Mouse (Mus musculus) embryo, embryonic 10 days (tissue): ENCODE results near the gene Rasl2-9.
A peak's percentile ranks its signal among the peaks of the same experiment; 100 is the strongest.
"Not testable (repeated sequence)": the region's sequence is repeated elsewhere in the genome, so short reads cannot be mapped to it uniquely, and the experiment has no call there.

ENCODE experiments used
- DNase-seq: peaks from one replicate; pipeline ENCODE4 v3.0.0-alpha.2; 2015; ENCODE audit warnings: low spot score

Gene Rasl2-9

DNA sequence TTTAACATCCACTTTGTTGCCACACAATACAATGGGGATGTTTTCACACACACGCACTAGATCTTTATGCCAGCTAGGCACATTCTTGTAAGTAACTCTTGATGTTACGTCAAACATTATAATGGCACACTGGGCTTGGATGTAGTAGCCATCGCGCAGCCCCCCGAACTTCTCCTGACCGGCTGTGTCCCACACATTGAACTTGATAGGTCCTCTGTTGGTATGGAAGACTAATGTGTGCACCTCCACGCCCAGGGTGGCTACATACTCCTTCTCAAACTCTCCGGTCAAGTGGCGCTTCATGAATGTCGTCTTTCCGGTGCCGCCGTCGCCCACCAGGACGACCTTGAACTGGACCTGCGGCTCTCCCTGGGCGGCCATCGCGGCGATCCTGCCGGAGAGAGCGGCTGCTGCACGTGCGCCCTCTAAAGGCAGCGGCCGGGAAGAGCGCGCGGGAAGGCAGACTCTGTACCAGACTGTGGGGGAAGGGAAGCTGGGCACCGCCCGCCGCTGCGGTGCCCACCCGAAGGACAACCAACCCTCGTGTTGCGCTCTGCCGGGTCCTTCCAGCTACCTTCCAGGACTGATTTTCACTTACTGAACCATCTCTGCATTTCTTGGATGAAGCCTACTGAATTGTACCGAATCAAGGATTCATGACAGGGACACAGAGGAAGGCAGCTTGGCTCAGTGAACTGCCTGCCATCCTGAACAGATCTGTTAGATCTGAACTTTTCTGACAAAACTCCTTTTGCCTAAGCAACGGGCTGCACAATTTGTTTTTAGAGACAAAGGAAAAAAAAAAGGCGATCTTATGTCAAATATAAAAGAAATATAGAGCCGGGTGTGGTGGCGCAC, at the start of gene Rasl2-9:
Gene Rasl2-9, minus strand, starts transcription at position 402 of the 858 bp plus-strand sequence.
- peak; percentile 81 for DNase-seq

DNA sequence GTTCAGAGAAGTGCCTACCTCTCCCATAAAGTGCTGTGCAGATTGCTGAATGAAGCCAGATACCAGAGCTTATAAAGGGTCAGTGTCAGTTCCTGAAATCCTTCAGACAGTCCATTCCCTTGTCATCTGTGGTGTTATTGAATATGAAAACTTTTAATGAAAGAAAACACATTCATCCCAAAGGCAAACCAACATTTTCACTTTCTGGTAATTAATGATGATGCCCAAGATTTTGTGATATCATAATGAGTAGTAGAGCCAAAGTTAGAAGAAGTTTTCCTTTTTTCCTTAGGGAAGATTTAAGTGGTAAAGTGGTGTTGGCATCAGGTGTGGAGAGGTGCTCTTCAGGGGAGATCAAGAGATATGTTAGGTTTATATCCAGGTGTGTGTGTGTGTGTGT, 23.8 kb upstream of the Rasl2-9 start, which contains the start of gene Vmn1r55:
Gene Vmn1r55, minus strand, starts transcription at position 101 of the 400 bp plus-strand sequence.
- not testable (repeated sequence) for DNase-seq

DNA sequence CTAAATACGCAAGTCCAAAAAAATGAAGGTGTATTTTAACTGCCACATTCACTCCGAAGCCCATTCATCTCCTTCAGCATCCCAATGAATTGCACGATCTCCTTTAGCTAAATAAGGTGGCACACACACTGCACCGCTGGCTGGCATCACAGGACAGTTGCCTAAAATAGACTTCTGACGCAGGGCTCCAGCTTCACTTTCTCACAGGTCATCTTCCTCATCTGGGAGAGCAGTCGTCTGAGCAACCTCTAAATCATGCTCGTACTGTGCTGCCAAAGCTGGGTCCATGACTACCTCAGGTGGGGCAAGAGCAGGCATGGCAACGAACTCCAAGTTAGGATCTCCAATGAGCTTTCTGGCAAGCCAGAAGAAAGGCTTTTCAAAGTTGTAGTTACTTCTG, 672 bp downstream of the Rasl2-9 start:
- DNase-seq: no peak

DNA sequence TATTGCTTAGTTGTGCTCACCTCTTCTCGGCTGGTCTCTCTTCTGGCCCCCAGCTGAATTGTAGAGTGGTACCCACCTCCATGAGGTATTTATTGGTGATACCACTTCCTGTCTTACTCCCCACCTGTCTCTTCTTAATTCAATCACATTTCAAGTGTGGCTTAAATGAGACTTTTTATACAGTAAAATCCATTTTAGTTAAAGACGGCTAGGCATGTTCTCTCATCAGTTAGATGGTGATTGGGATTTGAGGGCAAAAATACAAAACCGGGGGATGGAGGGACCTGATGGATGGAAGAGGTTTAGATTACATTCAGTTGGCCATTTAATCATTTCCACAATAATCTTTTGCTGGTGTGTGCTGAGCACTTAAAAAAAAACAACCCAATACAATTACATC, 8.9 kb downstream of the Rasl2-9 start, which contains the start of gene Rfpl4:
Gene Rfpl4, minus strand, starts transcription at position 101 of the 400 bp plus-strand sequence.
- no peak for DNase-seq

DNA sequence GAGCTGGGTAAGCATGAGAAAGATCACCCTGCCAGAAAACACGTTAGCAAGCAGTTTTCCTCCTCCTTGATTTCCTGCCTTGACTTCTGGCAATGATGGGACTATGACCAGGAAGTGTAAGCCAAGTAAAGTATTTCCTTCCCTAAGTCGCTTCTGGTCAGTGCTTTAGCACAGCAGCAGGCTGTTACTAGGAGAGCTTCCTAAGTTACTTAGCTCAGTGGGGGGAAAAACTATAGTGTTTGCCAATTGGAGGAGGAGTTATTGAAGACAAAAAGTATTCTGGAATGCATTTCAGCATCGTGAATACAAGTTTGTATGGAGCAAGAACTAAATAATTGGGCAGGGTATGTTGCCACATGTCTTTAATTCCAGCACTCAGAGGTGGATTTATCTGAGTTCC, 13.0 kb downstream of the Rasl2-9 start:
- DNase-seq: no peak

DNA sequence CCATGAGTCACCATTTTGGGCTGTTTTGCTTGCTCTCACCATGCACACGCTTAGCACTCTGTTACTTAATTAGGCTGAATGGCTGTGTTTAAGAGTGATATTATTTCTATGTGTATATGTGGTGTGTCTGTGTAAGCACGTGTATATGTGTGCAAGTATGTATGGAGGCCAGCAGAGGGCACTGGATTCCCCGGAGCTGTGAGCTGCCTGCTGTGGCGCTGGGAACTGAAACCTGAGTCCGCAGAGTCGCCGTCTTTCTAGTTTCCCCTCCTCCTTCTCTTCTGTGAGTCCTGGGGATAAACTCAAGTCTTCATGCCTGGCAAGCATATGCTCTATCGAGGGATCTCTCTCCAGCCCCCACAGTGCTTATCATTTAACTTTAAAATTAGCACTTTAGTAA, 16.4 kb downstream of the Rasl2-9 start:
- no peak for DNase-seq

DNA sequence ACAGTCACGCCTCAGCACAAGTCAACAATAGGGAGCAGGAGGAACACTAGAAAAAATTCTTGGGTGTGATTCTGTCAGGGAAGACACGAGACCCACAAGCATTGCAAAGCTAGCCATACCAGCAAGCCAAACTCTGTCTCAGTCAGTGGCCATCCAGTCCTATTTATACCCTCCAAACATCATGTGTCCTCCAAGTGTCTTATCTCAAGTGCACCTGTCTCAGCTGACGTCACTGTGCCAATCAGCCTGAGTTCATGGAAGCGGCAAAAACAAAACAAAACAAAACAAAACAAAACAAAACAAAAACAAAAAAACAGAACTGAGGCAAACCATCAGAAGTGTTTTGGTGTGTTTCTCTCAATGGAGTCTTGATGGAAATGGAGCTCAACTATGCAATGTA, 17.5 kb downstream of the Rasl2-9 start:
- DNase-seq: no peak

DNA sequence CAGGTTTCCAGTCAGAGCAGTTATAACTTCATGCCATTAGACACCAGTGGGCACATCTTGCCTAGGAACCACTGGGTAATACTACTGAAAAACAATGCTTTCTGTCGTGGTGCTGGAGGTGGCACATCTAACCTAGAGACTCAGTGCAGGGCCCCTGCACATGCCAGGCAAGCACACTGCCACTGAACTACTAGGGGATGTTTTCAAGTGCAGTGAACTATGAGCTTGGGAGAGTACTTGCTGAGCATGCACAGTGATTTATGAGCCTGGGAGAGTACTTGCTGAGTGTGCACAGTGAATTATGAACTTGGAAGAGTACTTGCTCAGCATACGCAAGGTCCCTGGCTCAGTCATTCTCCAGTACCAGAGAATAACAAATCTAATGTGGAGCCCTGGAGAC, 23.2 kb downstream of the Rasl2-9 start:
- no peak for DNase-seq

DNA sequence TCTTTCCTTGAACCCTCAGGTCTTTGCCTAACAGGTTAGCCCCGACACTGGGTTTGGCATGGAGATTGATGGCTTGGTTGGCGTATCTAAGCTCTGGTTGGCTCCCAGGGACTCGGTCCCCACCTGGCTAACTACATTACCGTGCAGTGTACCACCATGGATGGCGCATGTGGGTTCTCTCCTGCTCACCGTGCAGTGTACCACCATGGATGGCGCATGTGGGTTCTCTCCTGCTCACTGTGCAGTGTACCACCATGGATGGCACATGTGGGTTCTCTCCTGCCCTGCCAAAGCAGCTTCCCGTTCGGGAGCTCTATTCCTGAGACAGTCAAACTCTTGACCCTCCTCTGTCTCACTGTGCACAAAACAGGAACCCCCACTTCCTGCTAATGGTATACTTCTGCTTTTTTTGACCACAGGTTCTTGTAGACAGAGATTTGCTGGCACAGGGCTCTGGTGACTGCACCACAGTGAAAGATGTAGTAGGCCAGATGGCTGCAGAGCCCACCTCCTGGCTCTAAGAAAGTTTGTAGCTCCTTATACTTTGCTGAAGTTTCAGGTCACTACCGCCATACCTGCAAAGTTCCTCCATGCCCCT, 24.6 kb downstream of the Rasl2-9 start:
- no peak for DNase-seq

DNA sequence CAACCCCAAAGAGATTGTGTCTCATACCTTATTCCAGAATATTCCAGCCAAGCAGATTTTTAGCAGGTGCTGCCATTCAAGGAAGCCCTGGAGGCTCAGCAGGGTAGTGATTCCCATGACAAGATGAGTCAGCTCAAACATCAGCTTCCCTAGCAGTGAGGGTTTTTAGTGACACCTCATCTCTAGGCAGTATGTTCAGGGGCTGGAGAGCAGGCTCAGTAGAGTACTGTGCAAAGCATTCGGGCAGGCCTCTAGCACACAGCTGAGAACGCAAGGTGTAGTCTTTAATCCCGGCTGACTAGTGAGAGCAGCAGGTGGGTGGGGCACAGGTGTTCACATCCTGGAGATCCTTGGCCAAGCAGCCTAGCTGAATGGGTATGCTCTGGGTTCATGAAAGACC, 26.0 kb downstream of the Rasl2-9 start:
- no peak for DNase-seq

DNA sequence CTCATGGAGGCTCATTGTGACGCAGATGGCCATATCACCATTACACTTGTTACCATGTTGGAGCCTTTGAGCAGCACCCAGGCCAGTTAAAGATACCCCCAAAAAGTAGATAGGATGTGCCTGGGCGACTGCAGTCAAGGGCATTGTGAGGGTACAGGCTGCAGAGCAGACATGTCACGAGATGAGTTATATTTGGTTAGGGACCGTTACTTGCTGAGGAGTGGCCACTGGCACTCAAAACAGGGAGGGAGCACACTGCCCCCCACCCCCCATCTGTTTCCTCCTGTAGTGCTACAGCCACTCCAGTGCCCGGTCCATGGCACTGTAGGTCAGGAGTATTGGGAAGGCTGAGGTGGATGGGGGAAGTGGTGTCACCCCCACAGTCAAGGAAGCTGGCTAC, 27.0 kb downstream of the Rasl2-9 start:
- no peak for DNase-seq

DNA sequence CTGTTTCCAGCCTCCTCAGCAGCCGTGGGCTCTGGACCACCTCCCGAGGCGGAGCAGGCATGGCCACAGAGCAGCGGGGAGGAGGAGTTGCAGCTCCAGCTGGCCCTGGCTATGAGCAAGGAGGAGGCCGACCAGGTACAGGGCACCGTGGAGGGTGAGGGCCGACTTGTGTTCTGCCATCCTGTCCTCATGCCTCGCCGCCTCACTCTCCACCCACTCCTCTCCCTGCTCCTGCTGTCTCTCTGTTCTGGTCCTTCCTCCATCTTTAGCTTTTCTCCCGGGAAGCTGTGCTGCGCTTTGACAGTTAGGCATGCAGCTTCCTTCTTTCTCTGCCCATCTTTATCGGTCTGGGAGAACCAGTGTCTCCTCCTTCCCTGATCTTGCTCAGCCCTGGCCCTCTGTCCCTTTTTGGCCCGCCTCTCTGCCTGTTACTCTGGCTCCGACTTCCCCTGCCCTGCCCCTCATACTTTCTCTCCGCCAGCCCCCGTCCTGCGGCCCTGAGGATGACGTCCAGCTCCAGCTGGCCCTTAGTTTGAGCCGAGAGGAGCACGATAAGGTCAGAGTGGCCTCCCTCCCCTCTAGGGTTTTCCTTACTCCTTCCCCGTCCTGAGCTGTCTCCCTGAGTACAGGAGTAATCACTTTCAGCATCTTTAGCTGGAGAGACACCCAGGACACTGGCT, 32.8 kb downstream of the Rasl2-9 start:
- no peak for DNase-seq

DNA sequence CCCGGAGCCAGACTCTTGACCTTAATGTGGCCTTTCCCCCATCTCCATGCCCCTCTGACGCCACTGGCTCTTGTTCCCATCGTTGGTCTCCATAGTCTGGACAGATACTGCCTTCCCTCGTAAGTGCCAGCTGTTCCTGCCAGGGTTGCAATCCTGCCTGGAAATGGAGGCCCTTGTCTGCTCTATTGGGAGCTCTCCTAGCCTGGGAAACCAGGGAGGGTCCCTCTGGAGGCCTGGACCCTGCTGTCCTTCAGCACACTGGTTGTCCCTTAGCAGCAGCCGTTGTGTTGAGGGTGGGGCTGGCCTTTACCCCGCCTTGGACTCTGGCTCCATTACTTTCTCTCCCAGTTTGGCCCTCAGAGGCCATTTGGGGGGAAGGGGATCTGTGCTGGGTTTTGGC, 33.4 kb downstream of the Rasl2-9 start:
- DNase-seq: no peak

DNA sequence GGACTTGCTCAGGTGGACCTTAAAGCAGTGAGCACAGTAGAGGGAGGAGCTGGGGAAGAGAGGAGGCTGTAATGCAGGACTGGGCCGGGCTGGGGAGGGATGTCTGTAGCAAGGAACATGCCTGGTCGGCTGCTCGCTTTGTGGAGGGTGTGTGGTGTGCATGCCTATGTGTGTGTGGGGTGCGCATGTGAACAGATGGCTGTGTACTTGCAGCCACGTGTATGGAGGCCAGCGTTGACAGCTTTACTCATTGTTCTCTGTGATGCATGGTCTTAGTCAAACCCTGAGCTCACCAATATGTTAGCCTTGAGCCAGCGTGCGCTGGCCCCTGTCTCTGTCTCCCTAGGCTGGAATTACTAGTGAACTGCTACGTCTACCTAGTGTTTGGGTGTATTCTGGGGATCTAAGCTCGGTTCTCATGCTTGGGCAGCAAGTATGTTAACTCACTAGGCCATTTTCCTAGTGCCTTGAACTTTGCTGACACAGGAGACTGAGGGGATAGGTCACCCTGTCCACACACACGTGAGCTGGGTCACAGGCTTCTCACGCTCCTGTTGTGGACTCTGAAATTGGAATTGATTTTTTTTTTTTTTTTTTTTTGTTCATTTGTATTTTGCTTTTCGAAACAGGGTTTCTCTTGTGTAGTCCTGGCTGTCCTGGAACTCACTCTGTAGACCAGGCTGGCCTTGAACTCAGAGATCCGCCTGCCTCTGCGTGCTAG, 34.6 kb downstream of the Rasl2-9 start:
- DNase-seq: no peak

DNA sequence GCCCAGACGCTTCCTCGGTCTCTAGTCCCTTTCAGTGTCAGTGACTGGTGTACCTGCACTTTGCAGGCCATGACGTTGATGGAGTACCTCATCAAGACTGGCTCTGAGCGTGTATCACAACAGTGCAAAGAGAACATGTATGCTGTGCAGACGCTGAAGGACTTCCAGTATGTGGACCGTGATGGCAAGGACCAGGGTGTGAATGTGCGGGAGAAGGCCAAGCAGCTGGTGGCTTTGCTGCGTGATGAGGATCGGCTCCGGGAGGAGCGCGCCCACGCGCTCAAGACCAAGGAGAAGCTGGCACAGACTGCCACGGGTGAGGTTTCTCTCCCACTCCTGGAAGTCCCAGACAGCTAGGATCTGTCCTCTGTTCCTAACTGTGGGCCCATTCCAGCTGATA, 35.9 kb downstream of the Rasl2-9 start:
- DNase-seq: no peak

DNA sequence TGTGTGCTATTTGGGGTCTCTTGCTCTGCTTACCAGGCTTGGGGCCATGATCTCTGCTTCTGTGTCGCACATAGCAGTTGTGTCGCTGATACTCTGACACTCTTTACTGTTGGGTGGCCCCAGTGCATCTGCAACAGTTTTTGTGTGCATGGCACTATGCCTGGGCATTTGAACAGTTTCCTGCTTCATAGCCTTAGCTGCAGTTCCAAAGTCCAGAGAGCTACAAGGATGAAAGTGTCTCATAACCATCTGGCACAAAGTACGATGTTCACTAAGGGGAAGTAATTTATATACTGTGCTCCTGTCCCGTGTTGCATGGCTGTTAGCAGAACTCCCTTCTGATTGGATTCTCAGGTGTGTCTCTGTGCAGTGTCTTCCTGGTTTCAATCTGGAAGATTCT, 37.9 kb downstream of the Rasl2-9 start:
- DNase-seq: no peak

DNA sequence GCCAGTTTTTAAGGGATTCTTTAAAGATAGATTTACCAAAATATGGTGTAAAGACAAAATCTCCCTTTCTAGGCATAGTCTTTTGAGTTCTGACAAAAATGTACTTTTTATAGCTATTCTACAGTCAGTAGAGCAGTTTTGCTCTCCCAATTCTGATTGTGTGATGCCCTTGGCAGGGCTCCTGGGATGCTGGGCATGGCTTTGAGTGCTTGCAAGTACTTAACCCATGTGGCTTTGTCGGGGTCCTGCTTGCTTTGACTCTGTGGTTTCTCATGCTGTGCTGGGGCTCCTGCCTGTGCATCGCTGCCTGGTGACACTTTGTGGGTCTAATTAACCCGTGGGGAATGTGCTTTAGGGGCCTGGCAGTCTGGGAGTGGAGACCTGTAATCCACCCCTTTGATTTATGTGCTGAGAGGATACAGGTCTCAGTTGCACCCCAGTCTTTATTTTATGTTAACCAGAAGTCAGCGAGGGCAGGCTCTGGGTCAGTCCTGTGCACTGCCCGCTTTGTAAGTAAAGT, 38.8 kb downstream of the Rasl2-9 start:
- no peak for DNase-seq

DNA sequence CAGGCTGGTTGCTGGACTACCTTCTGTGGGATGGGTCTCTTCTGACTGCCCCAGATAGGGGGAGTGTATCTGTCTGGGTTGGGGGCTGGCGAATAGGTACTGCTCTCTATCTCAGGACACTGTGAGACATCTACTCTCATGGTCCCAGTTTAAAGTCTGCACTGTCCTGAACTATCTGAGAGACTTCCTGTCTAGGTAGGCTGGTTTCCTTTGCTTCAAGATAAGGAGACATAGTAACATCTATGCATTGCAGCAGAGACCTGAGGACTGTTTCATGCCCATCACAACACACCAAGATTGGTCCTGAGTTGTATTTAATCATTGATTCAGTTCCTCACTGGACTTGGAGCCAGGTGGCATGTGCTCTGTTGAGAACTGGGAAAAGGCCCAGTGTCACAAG, 40.2 kb downstream of the Rasl2-9 start:
- DNase-seq: no peak

DNA sequence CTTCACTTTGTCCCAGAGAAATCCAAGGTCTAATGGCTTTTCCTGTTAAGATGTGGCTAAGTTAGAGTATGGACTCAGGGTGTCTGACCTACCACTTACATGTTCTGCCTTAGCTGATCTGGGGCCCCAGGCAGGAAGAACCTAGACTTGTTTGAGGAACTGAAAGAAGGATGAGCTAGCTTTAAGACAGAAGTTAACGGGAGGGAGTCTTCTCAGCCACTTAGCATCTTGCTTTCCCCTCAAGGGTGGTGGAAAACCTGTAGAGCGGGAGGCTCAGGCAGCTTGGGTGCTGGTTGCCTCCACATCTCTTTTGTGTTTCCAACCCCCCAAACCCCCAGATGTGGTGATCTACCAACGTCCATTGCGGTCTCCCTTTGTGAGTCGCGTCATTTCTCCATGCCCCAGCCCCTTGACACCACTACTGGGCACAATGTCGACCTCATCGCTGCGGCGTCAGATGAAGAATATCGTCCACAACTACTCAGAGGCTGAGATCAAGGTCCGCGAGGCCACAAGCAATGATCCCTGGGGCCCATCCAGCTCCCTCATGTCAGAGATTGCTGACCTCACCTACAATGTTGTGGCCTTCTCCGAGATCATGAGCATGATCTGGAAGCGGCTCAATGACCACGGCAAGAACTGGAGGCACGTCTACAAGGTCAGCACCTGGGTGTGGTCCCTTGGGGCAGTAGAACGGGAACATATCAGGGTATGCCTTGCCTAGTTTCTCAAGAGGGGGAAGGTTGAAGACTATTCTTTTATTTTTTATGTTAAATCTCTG, 42.2 kb downstream of the Rasl2-9 start:
- no peak for DNase-seq

DNA sequence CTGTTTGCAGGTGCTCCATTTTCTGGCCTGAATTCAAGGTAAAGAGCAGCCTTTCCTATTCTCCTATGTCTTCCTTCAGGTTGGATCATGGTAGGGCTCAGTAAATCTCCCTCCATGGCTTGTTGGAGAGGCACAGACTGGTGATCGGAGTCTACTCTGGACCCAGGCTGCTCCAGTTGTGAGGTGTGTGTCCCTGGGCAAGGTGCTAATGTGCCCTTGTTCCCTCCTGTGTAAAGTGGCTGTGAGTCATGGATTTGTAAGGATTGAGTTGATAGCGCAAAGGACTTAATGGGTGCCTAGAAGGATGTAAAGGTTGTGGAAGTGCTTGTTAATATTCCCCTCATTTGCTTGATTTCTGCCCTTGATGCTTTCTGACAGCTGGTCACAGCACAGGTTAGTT, 43.8 kb downstream of the Rasl2-9 start:
- DNase-seq: no peak

DNA sequence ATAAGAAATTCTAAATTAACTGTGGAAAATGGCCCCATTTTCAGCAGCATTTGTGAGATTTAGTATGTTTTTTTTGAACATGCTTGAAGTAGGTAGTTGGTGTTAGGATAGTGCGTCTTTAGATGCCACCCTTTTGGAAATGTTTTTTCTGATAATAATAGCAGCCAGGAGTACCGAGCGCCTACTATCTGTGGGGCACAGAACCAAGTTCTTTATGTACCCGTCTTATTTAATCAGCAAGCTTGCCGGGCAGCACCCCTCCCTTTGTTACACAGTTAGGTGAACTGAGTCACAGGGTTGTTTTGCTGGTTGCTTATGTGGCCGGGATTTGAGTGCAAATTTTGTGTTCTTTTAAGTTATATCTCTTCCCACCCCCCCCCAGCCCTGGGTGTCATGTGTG, 44.5 kb downstream of the Rasl2-9 start:
- DNase-seq: no peak
